Mouse (Mus musculus) cortical plate, adult 2 months (tissue): ENCODE data around the gene S1pr4.

Experiments used
- CTCF ChIP-seq: fragments of 200-500 bp; IDR thresholded peaks from 2 replicates; pipeline ENCODE4 v1.5.1; 2011; ENCODE audit warnings: mild to moderate bottlenecking, control low read depth, low read length; ENCODE audit not compliant: insufficient read depth; ENCODE audit errors: extremely low read depth
- POLR2A ChIP-seq: fragments of 200-500 bp; IDR thresholded peaks from 2 replicates; pipeline ENCODE4 v1.6.1; 2011; ENCODE audit warnings: mild to moderate bottlenecking, low read length, control low read depth; ENCODE audit not compliant: insufficient read depth; ENCODE audit errors: extremely low read depth

GRCm38 (mm10) chr10:81536734-81537133, 36.8 kb upstream of the S1pr4 start:
- TF ChIP-seq CTCF: peak; percentile 36
- TF ChIP-seq POLR2A: no peak
